Mouse (Mus musculus) myocyte (in vitro differentiated cells): ENCODE data around the gene Cd101.

Experiments used
- POLR2A ChIP-seq: IDR thresholded peaks from one replicate; pipeline ENCODE4 v1.6.1; 2011; ENCODE audit warnings: low read depth, mild to moderate bottlenecking, control low read depth, moderate library complexity; ENCODE audit not compliant: insufficient read length
- POLR2AphosphoS2 ChIP-seq: IDR thresholded peaks from one replicate; pipeline ENCODE4 v1.6.1; 2011; ENCODE audit warnings: low read depth, control low read depth; ENCODE audit not compliant: insufficient read length
- REST ChIP-seq: IDR thresholded peaks from one replicate; pipeline ENCODE4 v1.6.1; 2011; ENCODE audit warnings: mild to moderate bottlenecking, control low read depth, moderate library complexity; ENCODE audit not compliant: insufficient read depth, insufficient read length
- TCF12 ChIP-seq: IDR thresholded peaks from one replicate; pipeline ENCODE4 v1.6.1; 2011; ENCODE audit warnings: mild to moderate bottlenecking, control low read depth; ENCODE audit not compliant: poor library complexity, insufficient read depth, severe bottlenecking

DNA sequence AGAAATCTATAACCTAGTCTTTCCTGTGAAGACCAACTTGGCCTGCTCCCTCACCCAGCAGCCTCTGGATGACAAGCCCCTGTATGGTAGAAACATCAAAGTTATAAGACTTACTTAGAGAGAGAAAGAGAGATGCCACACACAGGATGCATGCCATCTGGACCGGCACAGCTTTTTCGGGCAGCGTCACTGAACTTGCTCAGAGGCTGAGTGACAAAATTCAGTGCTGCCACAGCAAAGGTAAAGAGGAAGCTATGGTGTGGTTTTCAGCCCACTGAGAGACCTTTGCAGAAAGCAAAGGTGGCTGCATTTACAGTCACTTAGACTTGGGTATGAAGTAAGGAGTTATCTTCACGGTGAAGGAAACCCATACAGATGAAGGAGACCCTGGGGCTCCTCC is at the start of gene Cd101:
- TF ChIP-seq REST (no peak), POLR2AphosphoS2 (no peak), POLR2A (no peak), TCF12 (no peak)
